Mouse (Mus musculus) stomach, embryonic 16.5 days (tissue): Measurements from ENCODE around the gene Pon2. TPM values are rescaled to one million over a fixed set of nuclear protein-coding genes. Genes with fewer than 3 reads are reported as not detected.

Experiments used
- ATAC-seq: fragments of 200-750 bp; cut with Nextera tagmentation; 2 replicates; pipeline ENCODE4 v1.8.0; 2017; ENCODE audit warnings: moderate number of reproducible peaks, moderate TSS enrichment; ENCODE audit not compliant: insufficient read depth, low FRiP score
- H3K27ac ChIP-seq: fragments of 300-500 bp; sonication (generic); 2 replicates; pipeline ENCODE4 v1.5.1; 2014; ENCODE audit warnings: low read length
- H3K27me3 ChIP-seq: fragments of 300-500 bp; sonication (generic); 2 replicates; pipeline ENCODE4 v1.6.1; 2014; ENCODE audit warnings: low read length, control low read depth, mixed read lengths; ENCODE audit not compliant: control insufficient read depth, insufficient read depth
- H3K36me3 ChIP-seq: fragments of 300-500 bp; sonication (generic); 2 replicates; pipeline ENCODE4 v1.6.1; 2014; ENCODE audit warnings: low read length; ENCODE audit not compliant: control insufficient read depth, insufficient read depth
- H3K4me1 ChIP-seq: fragments of 300-500 bp; sonication (generic); 2 replicates; pipeline ENCODE4 v1.6.1; 2014; ENCODE audit warnings: low read length, control low read depth, mixed read lengths; ENCODE audit not compliant: control insufficient read depth, insufficient read depth
- H3K4me2 ChIP-seq: fragments of 300-500 bp; sonication (generic); 2 replicates; pipeline ENCODE4 v1.6.1; 2014; ENCODE audit warnings: low read depth, low read length, mixed read lengths
- H3K4me3 ChIP-seq: fragments of 300-500 bp; sonication (generic); replicated peaks from 2 replicates; pipeline ENCODE4 v1.5.1; 2014; ENCODE audit warnings: mild to moderate bottlenecking, low read length
- H3K9ac ChIP-seq: fragments of 300-500 bp; sonication (generic); 2 replicates; pipeline ENCODE4 v1.6.1; 2014; ENCODE audit warnings: low read length
- H3K9me3 ChIP-seq: fragments of 300-500 bp; sonication (generic); replicated peaks from 2 replicates; pipeline ENCODE4 v1.6.1; 2016; ENCODE audit warnings: low read length, control low read depth; ENCODE audit not compliant: control insufficient read depth
- WGBS: fragments of 180-500 bp; shearing (Covaris S2); extraction: QIAGEN DNeasy Blood & Tissue Kit; methylation state at CpG from one replicate; pipeline ENCODE4 v1.1.7; 2014; 5-methylcytosine and 5-hydroxymethylcytosine counted together
- polyA plus RNA-seq: library from polyadenylated mRNA; unstranded; fragments of >200 nt; fragmentation: Nextera tagmentation; extraction: Ambion mirVana; gene quantifications from 2 replicates; pipeline ENCODE4 v1.2.1, GENCODE M21; 2015

The Pon2 gene
- polyA plus RNA-seq, 1 experiment from 2014 or later: 77.9 TPM

DNA sequence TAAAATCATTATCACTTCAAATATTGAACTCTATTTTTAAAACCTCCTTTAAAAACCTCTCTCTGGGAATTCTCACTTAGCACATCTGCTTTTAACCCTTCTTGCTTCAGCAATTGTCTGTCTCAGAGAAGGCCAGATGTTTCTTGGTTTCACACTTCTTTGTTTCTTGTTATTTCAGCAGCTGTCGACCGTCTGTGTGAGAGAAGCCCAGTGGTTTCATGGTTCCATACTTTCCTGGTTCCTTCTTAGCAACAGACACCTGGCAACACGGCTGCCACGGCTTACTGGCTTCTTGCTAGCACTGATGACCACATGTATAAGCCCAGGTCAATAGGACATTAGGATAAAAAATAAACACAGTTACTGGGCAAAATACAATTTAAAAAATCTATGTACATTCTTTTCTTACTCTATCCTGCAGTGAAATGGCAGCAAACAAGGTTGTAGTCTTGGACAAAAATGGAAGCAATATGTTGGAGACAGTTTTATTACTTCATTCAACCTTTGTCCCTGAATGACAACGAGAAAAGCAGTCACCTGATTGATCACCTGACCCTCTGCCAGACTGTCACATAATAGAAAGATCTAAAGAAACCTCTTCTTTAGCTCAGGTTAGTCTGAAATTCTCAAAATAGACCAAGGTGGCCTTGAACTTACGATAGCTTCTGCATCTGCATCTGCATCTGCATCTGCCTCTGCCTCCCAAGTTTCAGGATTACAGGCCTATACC lies 17.5 kb downstream of the Pon2 start:
- ATAC-seq: no peak
- no peaks in the 10 kb centered on the region for H3K9me3 ChIP-seq
- H3K4me3 ChIP-seq: no peak overlapping the region
- no peak overlapping the region for H3K4me2 ChIP-seq
- peaks cover 3% of the 10 kb centered on the region; the same call in 1 of the 2 replicates for H3K4me1 ChIP-seq
- H3K27me3 ChIP-seq: no peaks in the 10 kb centered on the region
- H3K9ac ChIP-seq: no peak overlapping the region
- H3K36me3 ChIP-seq: 0 out of 2 replicates have a peak, but pooled peaks cover 5% of the 10 kb centered on the region
- WGBS: 54% methylated on average over 6 of the region's 6 CpGs
- no peak overlapping the region for H3K27ac ChIP-seq

GRCm38 (mm10) chr6:5277972-5278371 lies 20.3 kb downstream of the Pon2 start:
- no peak overlapping the region for H3K4me3 ChIP-seq
- H3K4me2 ChIP-seq: no peak overlapping the region
- H3K27me3 ChIP-seq: no peaks in the 10 kb centered on the region
- H3K36me3 ChIP-seq: 0 out of 2 replicates have a peak, but pooled peaks cover 5% of the 10 kb centered on the region
- whole genome bisulfite sequencing: 33% methylated on average over 5 of the region's 5 CpGs
- no peak overlapping the region for H3K9ac ChIP-seq
- no peaks in the 10 kb centered on the region for H3K9me3 ChIP-seq
- H3K27ac ChIP-seq: no peak overlapping the region
- no peak for ATAC-seq
- H3K4me1 ChIP-seq: peaks cover 3% of the 10 kb centered on the region; the same call in 1 of the 2 replicates

- peaks cover 14% of the 10 kb centered on the region; the same call in 1 of the 2 replicates for H3K36me3 ChIP-seq
- H3K4me3 ChIP-seq: no peak overlapping the region
- no peak for ATAC-seq
- H3K9ac ChIP-seq: no peak overlapping the region
- H3K4me2 ChIP-seq: no peak overlapping the region
- H3K27me3 ChIP-seq: no peaks in the 10 kb centered on the region
- WGBS: 77% methylated on average over 6 of the region's 6 CpGs
- H3K27ac ChIP-seq: no peak overlapping the region
- H3K9me3 ChIP-seq: no peaks in the 10 kb centered on the region
- H3K4me1 ChIP-seq: no peaks in the 10 kb centered on the region
Observed at GRCm38 (mm10) chr6:5269641-5270040, 28.6 kb downstream of the Pon2 start.

- Histone ChIP-seq H3K36me3 (peaks cover 10% of the 10 kb centered on the region; the same call in 1 of the 2 replicates), H3K4me1 (no peaks in the 10 kb centered on the region), H3K9me3 (no peaks in the 10 kb centered on the region), H3K27me3 (no peaks in the 10 kb centered on the region), H3K4me2 (no peak overlapping the region), H3K9ac (no peak overlapping the region), H3K4me3 (no peak overlapping the region), H3K27ac (no peak overlapping the region)
- ATAC-seq: no peak
- WGBS: 70% methylated on average over 8 of the region's 8 CpGs
Observed at GRCm38 (mm10) chr6:5264793-5265192, 33.5 kb downstream of the Pon2 start.

DNA sequence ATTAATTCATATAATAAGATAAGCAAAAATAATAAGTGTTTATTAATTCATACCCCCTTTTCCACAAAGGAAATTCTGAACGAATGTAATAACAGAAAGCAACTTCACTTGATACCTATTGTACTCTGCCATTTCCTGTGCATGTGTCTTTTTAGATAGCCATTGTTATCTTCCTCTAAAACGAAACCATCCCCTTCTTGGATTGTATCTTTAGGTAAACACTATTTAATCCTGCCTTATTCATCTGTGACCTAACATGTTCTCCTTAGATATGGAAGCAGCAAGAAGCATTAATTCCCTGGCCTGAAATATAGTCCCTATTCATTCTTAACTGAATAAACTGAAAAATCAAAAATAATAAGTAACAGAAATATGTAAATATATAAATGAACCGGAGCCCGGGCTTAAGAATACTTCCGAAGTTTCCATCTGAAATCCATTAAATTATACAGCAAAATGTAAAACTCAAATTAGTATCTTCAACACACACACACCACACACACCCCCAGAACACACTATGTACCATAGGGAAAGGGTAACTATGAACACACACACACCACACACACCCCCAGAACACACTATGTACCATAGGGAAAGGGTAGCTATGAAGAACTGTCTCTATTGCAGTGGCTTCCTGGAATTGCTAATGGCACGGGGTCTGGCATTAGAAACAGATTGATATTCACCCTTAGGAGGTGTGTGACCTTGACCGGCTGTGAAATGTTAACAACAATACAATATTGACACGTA lies 34.8 kb downstream of the Pon2 start:
- no peak overlapping the region for H3K4me3 ChIP-seq
- no peak overlapping the region for H3K9ac ChIP-seq
- no peak overlapping the region for H3K4me2 ChIP-seq
- WGBS: 68% methylated on average over 8 of the region's 8 CpGs
- no peak overlapping the region for H3K27ac ChIP-seq
- H3K4me1 ChIP-seq: no peaks in the 10 kb centered on the region
- ATAC-seq: no peak
- H3K27me3 ChIP-seq: no peaks in the 10 kb centered on the region
- no peaks in the 10 kb centered on the region for H3K9me3 ChIP-seq
- peaks cover 5% of the 10 kb centered on the region; the same call in 1 of the 2 replicates for H3K36me3 ChIP-seq

DNA sequence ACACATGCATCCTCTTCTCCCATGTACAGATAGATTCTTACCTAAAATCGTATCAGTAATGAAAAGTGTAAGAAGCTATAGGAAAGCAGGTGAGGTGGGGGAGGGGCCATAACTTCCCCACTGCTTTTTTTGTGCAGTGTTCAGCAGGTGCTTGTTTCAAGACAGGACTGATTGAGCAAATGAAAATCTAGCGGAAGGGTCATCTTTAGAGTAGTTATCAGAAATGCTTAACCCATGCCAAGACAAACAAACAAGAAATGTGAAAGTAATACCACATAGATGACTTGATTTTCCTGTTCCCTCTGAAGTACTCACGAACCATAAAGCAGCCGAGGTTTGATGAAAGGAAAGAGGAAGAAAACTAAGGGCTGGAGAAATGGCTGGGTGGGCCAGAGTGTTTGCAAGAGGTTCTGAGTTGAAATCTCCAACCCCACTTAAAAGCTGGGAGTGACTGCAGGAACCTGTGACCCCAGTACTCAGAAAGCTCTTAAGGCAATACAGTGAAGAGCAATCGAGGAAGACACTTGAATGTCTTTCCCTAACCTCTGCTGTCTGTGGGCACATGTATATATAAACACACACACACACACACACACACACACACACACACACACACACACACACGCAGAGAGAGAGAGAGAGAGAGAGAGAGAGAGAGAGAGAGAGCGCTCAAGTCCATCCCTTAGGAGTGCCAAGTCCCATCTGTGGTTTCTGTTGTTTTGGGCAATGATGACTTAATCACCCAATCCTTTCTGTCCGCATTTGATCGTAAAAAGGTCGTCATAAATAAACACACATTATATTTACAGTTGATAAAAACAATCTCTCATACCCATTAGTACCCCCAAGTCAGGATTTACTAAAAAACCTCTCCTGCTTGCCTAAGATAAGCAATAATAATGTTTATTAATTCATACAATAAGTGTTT lies 35.7 kb downstream of the Pon2 start:
- Histone ChIP-seq H3K36me3 (peaks cover 5% of the 10 kb centered on the region; the same call in 1 of the 2 replicates), H3K9me3 (no peaks in the 10 kb centered on the region), H3K4me2 (no peak overlapping the region), H3K27me3 (no peaks in the 10 kb centered on the region), H3K27ac (no peak overlapping the region), H3K9ac (no peak overlapping the region), H3K4me3 (no peak overlapping the region), H3K4me1 (no peaks in the 10 kb centered on the region)
- 66% methylated on average over 9 of the region's 10 CpGs for WGBS
- no peak for ATAC-seq

DNA sequence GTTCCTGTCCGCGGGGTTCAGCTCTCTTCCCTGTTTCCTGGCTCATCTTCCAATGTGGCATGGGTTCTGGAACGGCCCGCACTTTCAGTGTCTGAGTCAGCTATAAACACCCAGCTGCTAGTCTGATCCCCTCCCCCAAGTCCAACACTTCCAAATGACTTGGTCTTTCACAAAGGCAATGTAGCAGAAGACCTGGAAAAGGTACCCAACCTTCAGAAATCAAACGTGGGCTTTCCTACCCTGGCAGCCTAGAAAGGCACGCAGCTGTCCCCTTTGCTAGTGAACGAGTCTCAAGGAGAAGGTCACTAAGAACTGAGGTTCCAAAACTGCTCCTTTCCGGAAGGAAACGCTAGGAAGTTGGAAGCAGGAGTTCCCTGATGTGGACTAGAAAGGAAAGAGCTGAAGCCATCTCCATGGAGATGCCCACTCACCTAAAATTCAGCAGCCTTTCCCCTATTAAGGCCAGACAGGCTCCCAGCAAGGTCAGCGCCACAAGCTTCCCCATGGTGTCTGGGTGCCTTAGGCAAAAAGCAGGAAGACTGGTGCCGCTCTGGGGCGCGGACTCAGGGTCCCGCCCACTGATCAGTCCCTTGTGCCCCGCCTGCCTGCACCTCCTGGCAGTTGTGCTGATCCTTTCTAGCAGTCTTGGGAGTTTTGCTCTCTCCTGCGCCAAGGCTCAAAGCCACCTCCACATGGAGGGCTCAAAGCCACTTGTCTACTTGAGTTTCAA lies 42.4 kb downstream of the Pon2 start, which contains the start of gene Pon3:
Pon3 (minus strand) TSS at position 565 of the 730 bp plus-strand sequence.
- Histone ChIP-seq H3K36me3 (no peaks in the 10 kb centered on the region), H3K4me2 (peak within 1 kb of the TSS; percentile 60), H3K27ac (0 out of 2 replicates have a peak within 1 kb of the TSS, but pooled peaks have one; percentile 7), H3K9ac (peak within 1 kb of the TSS; percentile 70), H3K9me3 (no peaks in the 10 kb centered on the region), H3K27me3 (no peaks in the 10 kb centered on the region), H3K4me1 (peaks cover 6% of the 10 kb centered on the region; the same call in 1 of the 2 replicates), H3K4me3 (peak within 1 kb of the TSS; percentile 54)
- peak; percentile 92 for ATAC-seq
- 6% methylated on average over 16 of the region's 16 CpGs for WGBS

DNA sequence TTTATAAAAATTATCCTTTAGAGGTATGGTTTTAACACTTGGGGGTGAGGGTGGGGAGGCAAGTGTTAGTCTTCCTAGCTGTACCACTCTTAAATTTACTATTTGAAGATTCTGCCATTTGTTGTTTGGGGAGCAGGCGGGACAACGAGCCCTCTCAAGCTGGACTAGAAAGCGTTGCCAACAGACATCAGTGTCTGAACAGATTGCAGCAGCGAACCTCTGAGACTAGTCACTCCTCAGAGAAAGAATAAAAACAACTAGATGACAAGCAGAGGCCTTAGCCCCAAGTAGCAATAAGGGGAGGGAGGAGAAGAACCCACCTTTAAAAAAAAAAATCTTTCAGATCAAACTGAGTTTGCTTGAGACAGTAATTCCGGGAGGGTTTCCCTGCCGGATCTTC lies 43.0 kb downstream of the Pon2 start:
- peak overlapping the region; percentile 54 for H3K4me3 ChIP-seq
- H3K9me3 ChIP-seq: no peaks in the 10 kb centered on the region
- no peak overlapping the region for H3K27ac ChIP-seq
- no peaks in the 10 kb centered on the region for H3K36me3 ChIP-seq
- H3K27me3 ChIP-seq: no peaks in the 10 kb centered on the region
- WGBS: 47% methylated on average over 6 of the region's 6 CpGs
- no peak for ATAC-seq
- H3K4me2 ChIP-seq: peak overlapping the region; percentile 60
- peak overlapping the region; percentile 70; the same call in 1 of the 2 replicates for H3K9ac ChIP-seq
- peaks cover 6% of the 10 kb centered on the region; the same call in 1 of the 2 replicates for H3K4me1 ChIP-seq
